Mouse (Mus musculus) liver, adult (tissue): ENCODE measurements around the gene Eif5a2.

Experiments used
- GATA4 ChIP-seq: IDR thresholded peaks from 2 replicates; pipeline ENCODE4 v1.6.1; 2014; ENCODE audit warnings: mild to moderate bottlenecking, low read length; ENCODE audit not compliant: insufficient replicate concordance

The Eif5a2 gene

GRCm38 (mm10) chr3:28780994-28781393 lies at the start of gene Eif5a2:
Eif5a2 (plus strand) TSS chr3:28781276.
- TF ChIP-seq GATA4 = no peak

- TF ChIP-seq GATA4 = no peak
Measured at GRCm38 (mm10) chr3:28734712-28735111, 46.4 kb upstream of the Eif5a2 start.

GRCm38 (mm10) chr3:28736981-28737380 lies 44.1 kb upstream of the Eif5a2 start:
- TF ChIP-seq GATA4 = no peak

- no peak for TF ChIP-seq GATA4
Measured at GRCm38 (mm10) chr3:28740353-28740752, 40.7 kb upstream of the Eif5a2 start.

- TF ChIP-seq GATA4 = no peak
Measured at GRCm38 (mm10) chr3:28743251-28743650, 37.8 kb upstream of the Eif5a2 start.

- no peak for TF ChIP-seq GATA4
Measured at GRCm38 (mm10) chr3:28745835-28746483, 35.1 kb upstream of the Eif5a2 start.

GRCm38 (mm10) chr3:28748151-28748550 lies 32.9 kb upstream of the Eif5a2 start:
- TF ChIP-seq GATA4 = no peak

- no peak for TF ChIP-seq GATA4
Measured at GRCm38 (mm10) chr3:28748956-28749355, 32.1 kb upstream of the Eif5a2 start.

- no peak for TF ChIP-seq GATA4
Measured at GRCm38 (mm10) chr3:28755477-28755876, 25.6 kb upstream of the Eif5a2 start.

GRCm38 (mm10) chr3:28761225-28761789 lies 19.8 kb upstream of the Eif5a2 start:
- TF ChIP-seq GATA4 = no peak

GRCm38 (mm10) chr3:28766935-28767334 lies 14.1 kb upstream of the Eif5a2 start:
- TF ChIP-seq GATA4 = no peak

- no peak for TF ChIP-seq GATA4
Measured at GRCm38 (mm10) chr3:28768222-28768621, 12.9 kb upstream of the Eif5a2 start.

- TF ChIP-seq GATA4 = no peak
Measured at GRCm38 (mm10) chr3:28775361-28775760, 5.7 kb upstream of the Eif5a2 start.

- TF ChIP-seq GATA4 = no peak
Measured at GRCm38 (mm10) chr3:28775958-28776357, 5.1 kb upstream of the Eif5a2 start.

GRCm38 (mm10) chr3:28776491-28776890 lies 4.6 kb upstream of the Eif5a2 start:
- no peak for TF ChIP-seq GATA4

- no peak for TF ChIP-seq GATA4
Measured at GRCm38 (mm10) chr3:28780511-28780910, 565 bp upstream of the Eif5a2 start.

GRCm38 (mm10) chr3:28781422-28781821 lies 346 bp downstream of the Eif5a2 start:
- no peak for TF ChIP-seq GATA4
